Mouse (Mus musculus) forebrain, embryonic 10.5 days (tissue): Measurements from ENCODE around the gene Slc18a2. TPM values are rescaled to one million over a fixed set of nuclear protein-coding genes. Genes with fewer than 3 reads are reported as not detected.

Source experiments
- DNase-seq: peaks from one replicate; pipeline ENCODE4 v3.0.0-alpha.2; 2017; ENCODE audit warnings: low spot score; ENCODE audit errors: extremely low spot score
- H3K27ac ChIP-seq: fragments of 300-500 bp; sonication (generic); 2 replicates; pipeline ENCODE4 v1.5.1; 2016; ENCODE audit warnings: mild to moderate bottlenecking
- H3K27me3 ChIP-seq: fragments of 300-500 bp; sonication (generic); 2 replicates; pipeline ENCODE4 v1.6.1; 2016; ENCODE audit warnings: mild to moderate bottlenecking; ENCODE audit not compliant: poor library complexity, severe bottlenecking
- H3K36me3 ChIP-seq: fragments of 300-500 bp; sonication (generic); replicated peaks from 2 replicates; pipeline ENCODE4 v1.6.1; 2016; ENCODE audit warnings: mild to moderate bottlenecking, moderate library complexity
- H3K4me1 ChIP-seq: fragments of 300-500 bp; sonication (generic); 2 replicates; pipeline ENCODE4 v1.6.1; 2016
- H3K4me3 ChIP-seq: fragments of 300-500 bp; sonication (generic); 2 replicates; pipeline ENCODE4 v1.5.1; 2016; ENCODE audit warnings: mild to moderate bottlenecking, moderate library complexity
- H3K9me3 ChIP-seq: fragments of 300-500 bp; sonication (generic); 2 replicates; pipeline ENCODE4 v1.6.1; 2016; ENCODE audit warnings: mild to moderate bottlenecking, moderate library complexity
- WGBS: fragments of 180-500 bp; shearing (Covaris S2); methylation state at CpG from one replicate; pipeline ENCODE4 v1.1.7; 2016; 5-methylcytosine and 5-hydroxymethylcytosine counted together
- polyA plus RNA-seq: library from polyadenylated mRNA; unstranded; fragments of >200 nt; fragmentation: Nextera tagmentation; extraction: Ambion mirVana; gene quantifications from 2 replicates; pipeline ENCODE4 v1.2.1, GENCODE M21; 2016

The Slc18a2 gene
- 10.8 and 10.9 TPM in 2 replicates for polyA plus RNA-seq

GRCm38 (mm10) chr19:59260718-59261442 is at the start of gene Slc18a2:
Slc18a2 (plus strand) TSS chr19:59260896.
- Histone ChIP-seq H3K36me3 (no peaks in the 10 kb centered on the region), H3K4me3 (peak within 1 kb of the TSS; percentile 60), H3K27ac (peak within 1 kb of the TSS; percentile 70), H3K4me1 (peaks cover 36% of the 10 kb centered on the region), H3K9me3 (no peaks in the 10 kb centered on the region; the same call in 1 of the 2 replicates), H3K27me3 (peaks cover 54% of the 10 kb centered on the region)
- under 1% methylated on average over 55 of the region's 55 CpGs for WGBS
- peak; percentile 27 for DNase-seq

- WGBS: 86% methylated on average over 3 of the region's 3 CpGs
- H3K4me3 ChIP-seq: no peak overlapping the region
- H3K27me3 ChIP-seq: peaks cover 10% of the 10 kb centered on the region; the same call in 1 of the 2 replicates
- peaks cover 7% of the 10 kb centered on the region for H3K4me1 ChIP-seq
- no peak for DNase-seq
- H3K9me3 ChIP-seq: no peaks in the 10 kb centered on the region
- H3K27ac ChIP-seq: no peak overlapping the region
- H3K36me3 ChIP-seq: no peaks in the 10 kb centered on the region
Measured at GRCm38 (mm10) chr19:59216891-59217290, 43.8 kb upstream of the Slc18a2 start.

- H3K27ac ChIP-seq: no peak within 1 kb of the TSS
- no peak within 1 kb of the TSS for H3K4me3 ChIP-seq
- WGBS: 86% methylated on average over 8 of the region's 8 CpGs
- no peaks in the 10 kb centered on the region for H3K36me3 ChIP-seq
- H3K27me3 ChIP-seq: peaks cover 10% of the 10 kb centered on the region; the same call in 1 of the 2 replicates
- H3K9me3 ChIP-seq: no peaks in the 10 kb centered on the region
- H3K4me1 ChIP-seq: peaks cover 7% of the 10 kb centered on the region
- no peak for DNase-seq
Measured at GRCm38 (mm10) chr19:59218991-59219390, 41.7 kb upstream of the Slc18a2 start, which contains the start of gene Kcnk18. Kcnk18 (plus strand) TSS chr19:59219214.

- no peaks in the 10 kb centered on the region for H3K36me3 ChIP-seq
- H3K4me3 ChIP-seq: no peak overlapping the region
- no peak overlapping the region for H3K27ac ChIP-seq
- no peak for DNase-seq
- peaks cover 10% of the 10 kb centered on the region; the same call in 1 of the 2 replicates for H3K27me3 ChIP-seq
- peaks cover 7% of the 10 kb centered on the region for H3K4me1 ChIP-seq
- 63% methylated on average over 3 of the region's 3 CpGs for WGBS
- no peaks in the 10 kb centered on the region; the same call in 1 of the 2 replicates for H3K9me3 ChIP-seq
Measured at GRCm38 (mm10) chr19:59221131-59221530, 39.6 kb upstream of the Slc18a2 start.

GRCm38 (mm10) chr19:59228376-59228775 is 32.3 kb upstream of the Slc18a2 start:
- DNase-seq: no peak
- H3K36me3 ChIP-seq: no peaks in the 10 kb centered on the region
- no peaks in the 10 kb centered on the region for H3K4me1 ChIP-seq
- no peaks in the 10 kb centered on the region for H3K27me3 ChIP-seq
- no peak overlapping the region for H3K4me3 ChIP-seq
- 80% methylated on average over 3 of the region's 3 CpGs for WGBS
- H3K27ac ChIP-seq: no peak overlapping the region
- no peaks in the 10 kb centered on the region; the same call in 1 of the 2 replicates for H3K9me3 ChIP-seq

- no peaks in the 10 kb centered on the region for H3K36me3 ChIP-seq
- peaks cover 2% of the 10 kb centered on the region; the same call in 1 of the 2 replicates for H3K27me3 ChIP-seq
- no peak for DNase-seq
- 83% methylated on average over 5 of the region's 5 CpGs for WGBS
- H3K9me3 ChIP-seq: no peaks in the 10 kb centered on the region
- peaks cover 5% of the 10 kb centered on the region; the same call in 1 of the 2 replicates for H3K4me1 ChIP-seq
- H3K27ac ChIP-seq: no peak overlapping the region
- H3K4me3 ChIP-seq: no peak overlapping the region
Measured at GRCm38 (mm10) chr19:59232786-59233185, 27.9 kb upstream of the Slc18a2 start.

- WGBS: 90% methylated on average over 18 of the region's 18 CpGs
- Histone ChIP-seq H3K4me3 (no peak overlapping the region), H3K36me3 (no peaks in the 10 kb centered on the region), H3K27me3 (peaks cover 20% of the 10 kb centered on the region), H3K27ac (no peak overlapping the region), H3K9me3 (no peaks in the 10 kb centered on the region), H3K4me1 (peaks cover 8% of the 10 kb centered on the region; the same call in 1 of the 2 replicates)
- DNase-seq: no peak
Measured at GRCm38 (mm10) chr19:59235001-59235400, 25.7 kb upstream of the Slc18a2 start.

- Histone ChIP-seq H3K27me3 (peaks cover 26% of the 10 kb centered on the region), H3K4me3 (no peak overlapping the region), H3K27ac (no peak overlapping the region), H3K9me3 (no peaks in the 10 kb centered on the region), H3K4me1 (peaks cover 8% of the 10 kb centered on the region; the same call in 1 of the 2 replicates), H3K36me3 (no peaks in the 10 kb centered on the region)
- 83% methylated on average over 6 of the region's 6 CpGs for whole genome bisulfite sequencing
- no peak for DNase-seq
Measured at GRCm38 (mm10) chr19:59236046-59236445, 24.6 kb upstream of the Slc18a2 start.

- H3K27me3 ChIP-seq: peaks cover 26% of the 10 kb centered on the region
- WGBS: 76% methylated on average over 3 of the region's 3 CpGs
- no peaks in the 10 kb centered on the region for H3K36me3 ChIP-seq
- no peak for DNase-seq
- no peak overlapping the region for H3K4me3 ChIP-seq
- H3K9me3 ChIP-seq: no peaks in the 10 kb centered on the region
- peaks cover 8% of the 10 kb centered on the region; the same call in 1 of the 2 replicates for H3K4me1 ChIP-seq
- no peak overlapping the region for H3K27ac ChIP-seq
Measured at GRCm38 (mm10) chr19:59238630-59239029, 22.1 kb upstream of the Slc18a2 start.

GRCm38 (mm10) chr19:59239124-59239817 is 21.4 kb upstream of the Slc18a2 start:
- WGBS: 26% methylated on average over 17 of the region's 17 CpGs

GRCm38 (mm10) chr19:59241987-59242386 is 18.7 kb upstream of the Slc18a2 start:
- Histone ChIP-seq H3K9me3 (no peaks in the 10 kb centered on the region), H3K36me3 (no peaks in the 10 kb centered on the region), H3K4me3 (no peak overlapping the region), H3K27me3 (peaks cover 26% of the 10 kb centered on the region), H3K27ac (no peak overlapping the region), H3K4me1 (0 out of 2 replicates have a peak, but pooled peaks cover 3% of the 10 kb centered on the region)
- 80% methylated on average over 4 of the region's 4 CpGs for WGBS
- DNase-seq: no peak

More at GRCm38 (mm10) chr19:59239124-59239817, 21.4 kb upstream of the Slc18a2 start:
- Histone ChIP-seq H3K4me3 (no peak overlapping the region), H3K36me3 (no peaks in the 10 kb centered on the region), H3K4me1 (peaks cover 8% of the 10 kb centered on the region; the same call in 1 of the 2 replicates), H3K27me3 (peaks cover 26% of the 10 kb centered on the region), H3K27ac (no peak overlapping the region), H3K9me3 (no peaks in the 10 kb centered on the region)
- peak; percentile 87 for DNase-seq

GRCm38 (mm10) chr19:59243057-59243456 is 17.6 kb upstream of the Slc18a2 start:
- 73% methylated on average over 2 of the region's 2 CpGs for WGBS
- Histone ChIP-seq H3K27ac (no peak overlapping the region), H3K4me3 (no peak overlapping the region), H3K9me3 (no peaks in the 10 kb centered on the region), H3K4me1 (0 out of 2 replicates have a peak, but pooled peaks cover 3% of the 10 kb centered on the region), H3K27me3 (peaks cover 24% of the 10 kb centered on the region), H3K36me3 (no peaks in the 10 kb centered on the region)
- DNase-seq: no peak
